In genomic region chr4:129746591-129746990, GRCm38 (mm10) we compare ENCODE assay signal across 27 mouse cellular contexts. TPM values are rescaled to one million over a fixed set of nuclear protein-coding genes. Genes with fewer than 3 reads are reported as not detected.
A peak's percentile ranks its signal among the peaks of the same experiment; 100 is the strongest.
DNase-seq lines count a peak whose midpoint lies in the region; ATAC-seq and TF ChIP-seq lines count a peak whose summit lies in the region.
"Had no signal": no experiment of that assay in that cellular context is flagged by ENCODE, and none has a peak within 500 bp of the region (broad histone marks: within the 10 kb centered on the region; RNA-seq: fewer than 3 reads in every experiment).

No protein-coding gene starts in this region.

- no peak for TF ChIP-seq EP300 in CH12.LX (IDR thresholded peaks at IDR 0.05; ENCODE audit: low read length)

- peak; percentile 27 to 40 for DNase-seq in spleen, postnatal 36 days (ENCODE audit: low spot score in 2 of 2)
- no peak for DNase-seq in spleen, postnatal 14 days (ENCODE audit: low spot score in 2 of 2)
- DNase-seq in CH12.LX (ENCODE audit: extremely low read depth) (peak; percentile 37), R1 (ENCODE audit: low read depth, low spot score) (peak; percentile 80)
- peak; percentile 55 for DNase-seq in splenic B cell, adult 2 months (ENCODE audit: low read depth, low spot score)
- DNase-seq in kidney, postnatal 14 days, result no peak
- DNase-seq in hindbrain, postnatal 0 days (ENCODE audit: low spot score), result no peak
- DNase-seq: adrenal gland, adult 2 months; adrenal gland, postnatal 10 days; adrenal gland, postnatal 25 days; cerebellum, adult 11 months; cerebellum, adult 18-20 months; cerebellum, adult 8-10 months; cerebellum, adult 9-11 months; cerebellum, postnatal 14 days; cerebellum, postnatal 36 days; embryo, embryonic 11 days had no signal

- H3K4me2 ChIP-seq in CH12.LX (ENCODE audit: insufficient read depth, low read depth, poor library complexity, severe bottlenecking), result no peak overlapping the region
- H3K4me2 ChIP-seq in hindbrain, embryonic 12.5 days (replicated peaks), result no peak overlapping the region
- no peak overlapping the region for H3K4me2 ChIP-seq in hindbrain, postnatal 0 days (ENCODE audit: low read depth, low read length)
- H3K4me2 ChIP-seq: embryonic facial prominence, embryonic 12.5 days; embryonic facial prominence, embryonic 15.5 days; forebrain, embryonic 12.5 days had no signal

- no peaks in the 10 kb centered on the region for H3K9me3 ChIP-seq in CH12.LX (replicated peaks; ENCODE audit: low read length)
- no peaks in the 10 kb centered on the region for H3K9me3 ChIP-seq in hindbrain, embryonic 12.5 days (replicated peaks)
- no peaks in the 10 kb centered on the region for H3K9me3 ChIP-seq in hindbrain, postnatal 0 days (ENCODE audit: low read length)
- H3K9me3 ChIP-seq: embryonic facial prominence, embryonic 12.5 days; embryonic facial prominence, embryonic 15.5 days; forebrain, embryonic 10.5 days; forebrain, embryonic 12.5 days; G1E had no signal

- peaks cover 3 to 22% of the 10 kb centered on the region in 2 experiments; a peak in 3 of 4 replicates for H3K4me1 ChIP-seq in CH12.LX (ENCODE audit: control insufficient read depth in 1 of 2, insufficient read depth in 2 of 2)
- peaks cover 9% of the 10 kb centered on the region for H3K4me1 ChIP-seq in hindbrain, embryonic 12.5 days
- peaks cover 6% of the 10 kb centered on the region; the same call in 1 of the 2 replicates for H3K4me1 ChIP-seq in hindbrain, postnatal 0 days (ENCODE audit: insufficient read depth, low read length)

- TF ChIP-seq POLR2A in CH12.LX (IDR thresholded peaks at IDR 0.05; ENCODE audit: low read depth, low read length), result no peak

- H3K36me3 ChIP-seq in CH12.LX (replicated peaks in 1 of 2; ENCODE audit: control insufficient read depth in 1 of 2, insufficient read depth in 1 of 2, low read length in 1 of 2), result no peaks in the 10 kb centered on the region
- no peaks in the 10 kb centered on the region for H3K36me3 ChIP-seq in splenic B cell, adult 2 months (ENCODE audit: control insufficient read depth, insufficient read depth, low read length, poor library complexity, severe bottlenecking)
- H3K36me3 ChIP-seq in hindbrain, embryonic 12.5 days, result no peaks in the 10 kb centered on the region
- H3K36me3 ChIP-seq in hindbrain, postnatal 0 days (ENCODE audit: insufficient read depth, low read length), result no peaks in the 10 kb centered on the region
- H3K36me3 ChIP-seq: embryonic facial prominence, embryonic 12.5 days; embryonic facial prominence, embryonic 15.5 days; forebrain, embryonic 10.5 days; forebrain, embryonic 12.5 days; G1E had no signal

- no peak overlapping the region for H3K9ac ChIP-seq in CH12.LX (ENCODE audit: insufficient read depth, low read depth)
- no peak overlapping the region for H3K9ac ChIP-seq in hindbrain, embryonic 12.5 days
- no peak overlapping the region for H3K9ac ChIP-seq in hindbrain, postnatal 0 days (replicated peaks; ENCODE audit: low read length)
- H3K9ac ChIP-seq: embryonic facial prominence, embryonic 12.5 days; embryonic facial prominence, embryonic 15.5 days; forebrain, embryonic 12.5 days had no signal

- in situ Hi-C loops in CH12.LX (cut with MboI; ENCODE audit: low pct_ligation_motif_present, low pct_unique_long_range_greater_than_20kb, low sequenced_read_pairs), result no loop called here

- TF ChIP-seq CTCF in CH12.LX (conservative IDR thresholded peaks at IDR 0.05 in 1 of 2, IDR thresholded peaks at IDR 0.05 in 1 of 2; ENCODE audit: low read depth in 2 of 2, low read length in 2 of 2), result no peak
- TF ChIP-seq CTCF in hindbrain, postnatal 0 days (IDR thresholded peaks at IDR 0.05; ENCODE audit: low read depth), result no peak

- dilution Hi-C loops in CH12.LX (cut with MboI; ENCODE audit: extremely low pct_ligation_motif_present, extremely low pct_unique_long_range_greater_than_20kb, low sequenced_read_pairs), result no loop called here

- H3K27ac ChIP-seq in CH12.LX (ENCODE audit: insufficient read depth, low read depth), result no peak overlapping the region
- no peak overlapping the region for H3K27ac ChIP-seq in hindbrain, embryonic 12.5 days
- no peak overlapping the region for H3K27ac ChIP-seq in hindbrain, postnatal 0 days
- H3K27ac ChIP-seq: embryonic facial prominence, embryonic 12.5 days; embryonic facial prominence, embryonic 15.5 days; forebrain, embryonic 10.5 days; forebrain, embryonic 12.5 days had no signal

- no peak for TF ChIP-seq RAD21 in CH12.LX (IDR thresholded peaks at IDR 0.05; ENCODE audit: low read depth, low read length)

- no peaks in the 10 kb centered on the region for H3K27me3 ChIP-seq in CH12.LX (replicated peaks)
- no peaks in the 10 kb centered on the region for H3K27me3 ChIP-seq in splenic B cell, adult 2 months (ENCODE audit: control insufficient read depth, insufficient read depth, low read length, poor library complexity, severe bottlenecking)
- no peaks in the 10 kb centered on the region for H3K27me3 ChIP-seq in hindbrain, embryonic 12.5 days
- H3K27me3 ChIP-seq in hindbrain, postnatal 0 days (ENCODE audit: insufficient read depth, low read length), result no peaks in the 10 kb centered on the region
- H3K27me3 ChIP-seq: embryonic facial prominence, embryonic 12.5 days; embryonic facial prominence, embryonic 15.5 days had no signal

- no peak overlapping the region for H3K4me3 ChIP-seq in CH12.LX (replicated peaks in 1 of 3; ENCODE audit: low read depth in 2 of 3, low read length in 2 of 3, poor library complexity in 1 of 3)
- no peak overlapping the region for H3K4me3 ChIP-seq in hindbrain, embryonic 12.5 days
- no peak overlapping the region for H3K4me3 ChIP-seq in hindbrain, postnatal 0 days (ENCODE audit: low read length)
- H3K4me3 ChIP-seq: embryonic facial prominence, embryonic 12.5 days; embryonic facial prominence, embryonic 15.5 days; erythroblast, embryonic 14.5 days; forebrain, embryonic 10.5 days; forebrain, embryonic 12.5 days had no signal

- H3K79me2 ChIP-seq in CH12.LX (replicated peaks; ENCODE audit: control insufficient read depth, extremely low read depth, insufficient read depth, poor library complexity, severe bottlenecking), result peaks cover 4% of the 10 kb centered on the region

- no peak for ATAC-seq in hindbrain, embryonic 12.5 days (ENCODE audit: low FRiP score)
- ATAC-seq in hindbrain, postnatal 0 days, result no peak
- ATAC-seq: CD4-positive, CD25-positive, alpha-beta regulatory T cell, adult 4 months; forebrain, embryonic 14.5 days; forebrain, embryonic 16.5 days had no signal

- 82% methylated on average over 3 of the region's 3 CpGs for WGBS in hindbrain, embryonic 12.5 days
- WGBS in hindbrain, postnatal 0 days, result 69% methylated on average over 3 of the region's 3 CpGs

TF ChIP-seq in CH12.LX, 34 proteins besides CTCF, POLR2A, EP300 and RAD21:
- TF ChIP-seq CHD1 (IDR thresholded peaks at IDR 0.05; ENCODE audit: low read depth, low read length) (no peak), ZC3H11A (IDR thresholded peaks at IDR 0.05; ENCODE audit: low read depth, low read length) (no peak), KAT2A (IDR thresholded peaks at IDR 0.05; ENCODE audit: insufficient replicate concordance, low read length) (no peak), SIN3A (IDR thresholded peaks at IDR 0.05; ENCODE audit: low read length) (no peak), SMC3 (IDR thresholded peaks at IDR 0.05; ENCODE audit: low read depth, low read length) (no peak), ZMIZ1 (IDR thresholded peaks at IDR 0.05; ENCODE audit: low read depth, low read length) (no peak), E2F4 (IDR thresholded peaks at IDR 0.05; ENCODE audit: insufficient replicate concordance, low read depth, low read length) (no peak), MAX (IDR thresholded peaks at IDR 0.05; ENCODE audit: low read length) (no peak), ZNF384 (IDR thresholded peaks at IDR 0.05; ENCODE audit: low read depth, low read length) (no peak; the same call in 1 of the 2 replicates), ETS1 (conservative IDR thresholded peaks at IDR 0.05; ENCODE audit: low read depth, low read length) (no peak), IRF4 (IDR thresholded peaks at IDR 0.05; ENCODE audit: low read depth, low read length) (no peak), NRF1 (IDR thresholded peaks at IDR 0.05; ENCODE audit: low read depth, low read length) (no peak), MXI1 (IDR thresholded peaks at IDR 0.05; ENCODE audit: low read depth, low read length) (no peak), MEF2A (IDR thresholded peaks at IDR 0.05; ENCODE audit: borderline replicate concordance, low read depth, low read length) (no peak), TBP (conservative IDR thresholded peaks at IDR 0.05; ENCODE audit: low read depth, low read length) (no peak), ZKSCAN1 (IDR thresholded peaks at IDR 0.05; ENCODE audit: borderline replicate concordance, low read depth, low read length) (no peak), USF2 (conservative IDR thresholded peaks at IDR 0.05; ENCODE audit: low read depth, low read length) (no peak)

RNA-seq across cellular contexts. Expression of gene Khdrbs1, which starts 4.5 kb away (rescaled TPM):
- total RNA-seq in CH12.LX (2012; rRNA removed) (58.6 and 65.9 TPM in 2 replicates), CH12.LX (2014; rRNA removed) (67.4 and 79.0 TPM in 2 replicates)
- 125 TPM in 2 replicates for polyA plus RNA-seq in CH12.LX (2012; ENCODE audit: insufficient read length, low read depth)
- polyA plus RNA-seq in hindbrain, embryonic 12.5 days (2016; fragmentation: Nextera tagmentation; extraction: Ambion mirVana), result 215 and 227 TPM in 2 replicates
- total RNA-seq in hindbrain, postnatal 0 days (2014; rRNA removed), result 75.1 and 86.2 TPM in 2 replicates
- 85.7 and 86.5 TPM in 2 replicates for polyA plus RNA-seq in hindbrain, postnatal 0 days (2015; fragmentation: Nextera tagmentation; extraction: Ambion mirVana)

RNA-seq across cellular contexts. Expression of gene Tmem39b, which starts 50.0 kb away (rescaled TPM):
- total RNA-seq in CH12.LX (2012; rRNA removed), result 11.3 and 11.9 TPM in 2 replicates
- 13.9 and 14.6 TPM in 2 replicates for total RNA-seq in CH12.LX (2014; rRNA removed)
- 33.5 and 37.7 TPM in 2 replicates for polyA plus RNA-seq in CH12.LX (2012; ENCODE audit: insufficient read length, low read depth)
- 15.0 and 16.4 TPM in 2 replicates for polyA plus RNA-seq in hindbrain, embryonic 12.5 days (2016; fragmentation: Nextera tagmentation; extraction: Ambion mirVana)
- total RNA-seq in hindbrain, postnatal 0 days (2014; rRNA removed), result 23.8 and 25.2 TPM in 2 replicates
- 10.5 and 12.1 TPM in 2 replicates for polyA plus RNA-seq in hindbrain, postnatal 0 days (2015; fragmentation: Nextera tagmentation; extraction: Ambion mirVana)

Comparison
In these comparisons a context has a peak if more than half of its experiments do, and no peak if none do; other contexts are left out.
1. DNase-seq: peak in spleen, postnatal 36 days (2 of 2), CH12.LX (single experiment), R1 (single experiment) and splenic B cell, adult 2 months (single experiment); none in spleen, postnatal 14 days (0 of 2), kidney, postnatal 14 days (single experiment) and hindbrain, postnatal 0 days (single experiment).